Mouse (Mus musculus): ENCODE data around the gene Hydin.

GRCm38 (mm10) chr8:110247238-110247637 is 19.5 kb upstream of the Hydin start:
- TF ChIP-seq CTCF (IDR thresholded peaks at IDR 0.05; ENCODE audit: insufficient read depth, low read length) = no peak
- no peak for TF ChIP-seq POLR2A (IDR thresholded peaks at IDR 0.05; ENCODE audit: borderline replicate concordance, extremely low read depth, low read depth, low read length)
